Mouse (Mus musculus): ENCODE measurements at regions not wholly inside any gene's neighbourhood (a gene's known extent, or its start where the extent isn't known, plus 50 kb on each side); places are given as distances from the start of the nearest gene placed in this dataset.

DNA sequence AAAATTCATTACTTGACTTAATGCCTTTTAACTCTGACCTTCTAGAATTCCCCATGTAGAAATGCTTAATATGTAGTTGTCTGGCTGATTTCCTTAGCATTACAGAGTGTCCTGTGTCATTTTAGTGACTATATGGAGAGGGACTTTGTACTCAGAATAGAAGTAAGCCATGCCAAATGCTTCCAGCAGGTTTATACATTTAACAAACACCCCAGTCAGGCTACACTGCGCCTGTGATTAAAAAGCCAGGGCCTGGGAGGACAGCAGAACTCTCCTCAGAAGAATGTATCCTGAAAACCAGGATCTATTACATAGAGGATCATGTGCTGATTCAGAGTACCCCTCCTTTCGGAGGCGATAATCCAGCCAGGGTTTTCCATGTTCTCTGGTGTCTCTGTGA, 547.4 kb downstream of the Gm19410 start:
- H3K4me1 ChIP-seq (ENCODE audit: insufficient read depth, low read length) = peaks cover 6% of the 10 kb centered on the region; the same call in 1 of the 2 replicates
- no peak overlapping the region for H3K4me2 ChIP-seq (ENCODE audit: low read depth, low read length)
- no peak for TF ChIP-seq CTCF (IDR thresholded peaks at IDR 0.05; ENCODE audit: low read depth)
- no peak overlapping the region for H3K4me3 ChIP-seq (ENCODE audit: low read length)
- no peak for DNase-seq (ENCODE audit: low spot score)
- no peak for ATAC-seq
- H3K9me3 ChIP-seq (ENCODE audit: low read length) = no peaks in the 10 kb centered on the region
- no peaks in the 10 kb centered on the region for H3K27me3 ChIP-seq (ENCODE audit: insufficient read depth, low read length)
- no peaks in the 10 kb centered on the region for H3K36me3 ChIP-seq (ENCODE audit: insufficient read depth, low read length)
- H3K27ac ChIP-seq = no peak overlapping the region
- H3K9ac ChIP-seq (replicated peaks; ENCODE audit: low read length) = no peak overlapping the region
- WGBS = 82% methylated on average over 3 of the region's 3 CpGs

DNA sequence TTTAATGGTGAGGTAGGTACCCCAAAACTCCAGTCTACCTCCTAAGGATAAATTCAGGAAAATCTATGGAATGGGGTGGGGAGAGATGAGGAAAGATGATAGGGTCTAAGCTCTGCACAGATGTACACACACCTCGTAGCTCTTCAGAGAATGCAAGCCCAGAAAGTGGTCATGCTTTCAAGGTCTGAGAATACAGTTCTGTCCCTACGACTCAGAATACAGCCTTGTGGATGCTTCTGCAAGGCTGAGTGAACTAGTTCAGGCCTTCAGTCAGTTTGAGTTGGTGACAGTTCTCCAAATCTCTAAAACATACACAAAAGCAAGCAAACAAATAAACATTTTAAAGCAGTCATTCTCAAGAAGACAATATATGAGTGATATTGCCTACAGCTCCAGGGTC, 552.8 kb downstream of the Gm19410 start:
- no peaks in the 10 kb centered on the region for H3K4me1 ChIP-seq (ENCODE audit: insufficient read depth, low read length)
- H3K27ac ChIP-seq = no peak overlapping the region
- DNase-seq (ENCODE audit: low spot score) (no peak), ATAC-seq (no peak)
- no peak overlapping the region for H3K4me3 ChIP-seq (ENCODE audit: low read length)
- H3K9ac ChIP-seq (replicated peaks; ENCODE audit: low read length) = no peak overlapping the region
- no peaks in the 10 kb centered on the region for H3K9me3 ChIP-seq (ENCODE audit: low read length)
- no peaks in the 10 kb centered on the region for H3K36me3 ChIP-seq (ENCODE audit: insufficient read depth, low read length)
- WGBS = 88% methylated on average over 2 of the region's 2 CpGs
- no peaks in the 10 kb centered on the region for H3K27me3 ChIP-seq (ENCODE audit: insufficient read depth, low read length)
- no peak overlapping the region for H3K4me2 ChIP-seq (ENCODE audit: low read depth, low read length)
- no peak for TF ChIP-seq CTCF (IDR thresholded peaks at IDR 0.05; ENCODE audit: low read depth)

DNA sequence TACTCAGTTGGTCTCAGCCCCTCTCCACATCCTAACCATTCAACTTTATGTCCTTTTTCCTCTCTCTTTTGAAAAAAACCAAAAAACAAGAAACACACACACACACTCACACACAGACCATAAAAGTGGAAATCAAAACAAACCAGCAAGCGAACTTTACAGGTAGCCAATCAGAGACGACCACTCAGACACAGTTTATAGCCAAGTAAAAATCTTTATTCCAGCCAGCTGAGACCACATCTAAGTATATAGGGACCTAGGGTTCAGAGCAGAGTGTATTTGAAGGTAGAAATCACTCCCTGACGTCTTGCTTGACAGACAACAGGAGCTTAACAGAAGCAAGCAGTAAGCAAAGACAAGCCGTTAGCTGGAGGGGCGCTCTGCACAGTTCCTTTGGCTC, 553.3 kb downstream of the Gm19410 start:
- Histone ChIP-seq H3K4me3 (ENCODE audit: low read length) (no peak overlapping the region), H3K27ac (no peak overlapping the region), H3K9me3 (ENCODE audit: low read length) (no peaks in the 10 kb centered on the region), H3K4me2 (ENCODE audit: low read depth, low read length) (no peak overlapping the region), H3K36me3 (ENCODE audit: insufficient read depth, low read length) (no peaks in the 10 kb centered on the region), H3K4me1 (ENCODE audit: insufficient read depth, low read length) (no peaks in the 10 kb centered on the region), H3K9ac (replicated peaks; ENCODE audit: low read length) (no peak overlapping the region), H3K27me3 (ENCODE audit: insufficient read depth, low read length) (no peaks in the 10 kb centered on the region)
- ATAC-seq (no peak), DNase-seq (ENCODE audit: low spot score) (no peak)
- 72% methylated on average over 5 of the region's 5 CpGs for WGBS
- no peak for TF ChIP-seq CTCF (IDR thresholded peaks at IDR 0.05; ENCODE audit: low read depth)

DNA sequence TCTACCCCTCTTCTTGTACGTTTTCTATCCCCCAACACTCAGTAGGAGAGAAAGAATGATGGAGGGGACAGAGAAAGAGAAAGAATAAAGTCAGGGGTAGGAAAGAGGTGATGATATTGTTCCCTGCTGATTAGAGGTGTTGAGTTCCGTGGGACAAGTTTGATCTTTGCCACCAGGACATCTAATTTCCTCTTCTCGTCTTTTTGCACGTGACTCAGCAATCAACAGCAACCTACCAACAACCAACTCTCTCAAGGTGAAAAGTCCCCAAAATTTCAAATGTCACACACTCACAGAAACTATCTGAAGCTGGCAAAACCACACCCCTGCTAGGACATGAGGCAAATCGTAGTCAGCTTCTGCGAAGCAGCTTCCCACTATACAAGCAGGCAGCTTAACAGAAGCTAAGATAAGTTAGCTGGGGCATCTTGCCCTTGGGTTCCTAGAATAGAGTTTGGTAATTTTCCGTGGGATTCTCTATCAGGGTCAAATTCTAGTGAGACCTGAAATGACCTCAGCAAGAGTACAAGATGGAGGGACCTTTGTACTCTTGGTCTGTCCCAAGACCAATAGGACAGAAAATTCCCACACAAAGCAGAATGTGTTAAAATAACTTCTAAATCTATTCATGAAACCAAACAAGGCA, 553.8 kb downstream of the Gm19410 start:
- no peak overlapping the region for H3K4me3 ChIP-seq (ENCODE audit: low read length)
- no peak overlapping the region for H3K9ac ChIP-seq (replicated peaks; ENCODE audit: low read length)
- no peak for TF ChIP-seq CTCF (IDR thresholded peaks at IDR 0.05; ENCODE audit: low read depth)
- H3K36me3 ChIP-seq (ENCODE audit: insufficient read depth, low read length) = no peaks in the 10 kb centered on the region
- H3K27me3 ChIP-seq (ENCODE audit: insufficient read depth, low read length) = no peaks in the 10 kb centered on the region
- H3K4me2 ChIP-seq (ENCODE audit: low read depth, low read length) = no peak overlapping the region
- H3K27ac ChIP-seq = no peak overlapping the region
- no peaks in the 10 kb centered on the region for H3K4me1 ChIP-seq (ENCODE audit: insufficient read depth, low read length)
- no peaks in the 10 kb centered on the region for H3K9me3 ChIP-seq (ENCODE audit: low read length)
- DNase-seq (ENCODE audit: low spot score) (no peak), ATAC-seq (no peak)
- 73% methylated on average over 7 of the region's 7 CpGs for WGBS

DNA sequence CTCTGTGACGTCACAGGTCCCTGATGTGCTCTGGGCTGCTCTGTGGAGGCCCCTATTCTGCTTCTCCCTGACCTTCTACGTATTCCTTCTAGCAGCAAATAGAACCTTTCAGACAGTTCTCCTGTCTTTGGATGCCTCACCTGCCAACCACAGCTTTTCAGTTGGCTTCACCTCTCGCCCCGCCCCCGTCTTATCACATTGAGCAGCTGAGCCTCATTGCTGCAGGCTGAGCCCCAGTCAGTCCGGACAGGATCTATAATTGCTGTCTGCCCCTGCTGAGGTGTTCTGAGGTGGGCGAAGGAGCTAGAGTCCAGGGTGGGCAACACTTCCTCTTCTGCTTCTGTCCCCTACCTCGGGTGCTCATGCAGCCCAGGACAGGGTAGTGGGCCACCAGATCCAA, 556.5 kb downstream of the Gm19410 start:
- H3K27me3 ChIP-seq (ENCODE audit: insufficient read depth, low read length) = no peaks in the 10 kb centered on the region
- DNase-seq (ENCODE audit: low spot score) (no peak), ATAC-seq (no peak)
- WGBS = 81% methylated on average over 8 of the region's 8 CpGs
- H3K9ac ChIP-seq (replicated peaks; ENCODE audit: low read length) = no peak overlapping the region
- H3K4me2 ChIP-seq (ENCODE audit: low read depth, low read length) = no peak overlapping the region
- H3K4me1 ChIP-seq (ENCODE audit: insufficient read depth, low read length) = 0 out of 2 replicates have a peak, but pooled peaks cover 3% of the 10 kb centered on the region
- no peaks in the 10 kb centered on the region for H3K36me3 ChIP-seq (ENCODE audit: insufficient read depth, low read length)
- TF ChIP-seq CTCF (IDR thresholded peaks at IDR 0.05; ENCODE audit: low read depth) = no peak
- H3K4me3 ChIP-seq (ENCODE audit: low read length) = no peak overlapping the region
- no peak overlapping the region for H3K27ac ChIP-seq
- H3K9me3 ChIP-seq (ENCODE audit: low read length) = no peaks in the 10 kb centered on the region

DNA sequence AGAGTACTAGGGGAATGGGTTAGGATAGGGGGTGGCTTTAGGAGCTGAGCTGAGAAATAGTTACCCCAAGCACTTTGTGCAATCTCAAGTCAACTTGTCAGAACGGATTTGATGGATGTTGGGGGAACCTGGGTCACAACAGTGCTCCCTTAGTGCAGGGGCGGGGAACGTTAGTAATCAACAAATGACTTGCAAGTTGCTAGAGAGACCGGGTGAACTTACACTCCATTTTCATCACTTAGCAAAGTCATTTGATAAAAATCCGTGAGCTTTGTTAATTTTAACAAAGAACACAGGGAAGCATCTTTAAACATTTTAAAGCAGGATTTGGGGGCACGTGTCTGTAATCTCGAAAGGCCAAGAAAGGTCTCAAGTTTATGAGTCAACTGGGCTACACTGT, 557.0 kb downstream of the Gm19410 start:
- H3K9me3 ChIP-seq (ENCODE audit: low read length) = no peaks in the 10 kb centered on the region
- no peak for ATAC-seq
- WGBS = 85% methylated on average over 7 of the region's 7 CpGs

DNA sequence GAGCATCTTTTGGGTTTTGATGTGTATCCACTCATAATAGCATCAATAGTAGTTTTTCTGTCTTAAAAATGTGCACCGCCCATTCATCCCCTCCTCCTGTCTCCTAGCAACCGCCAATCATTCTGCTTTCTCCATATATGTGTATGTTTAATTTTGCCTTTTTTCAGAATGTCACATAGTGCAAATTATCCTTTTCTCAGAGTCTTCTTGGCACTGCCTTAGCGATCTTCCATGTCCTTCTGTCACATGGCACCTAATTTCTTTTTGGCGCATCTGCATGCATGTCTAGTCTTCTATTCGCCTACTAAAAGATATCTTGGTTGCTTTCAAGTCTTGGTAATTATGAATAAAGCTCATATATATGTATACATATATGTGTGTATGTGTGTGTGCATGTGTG, 573.0 kb downstream of the Gm19410 start:
- H3K4me2 ChIP-seq (ENCODE audit: low read depth, low read length) = no peak overlapping the region
- H3K27me3 ChIP-seq (ENCODE audit: insufficient read depth, low read length) = no peaks in the 10 kb centered on the region
- TF ChIP-seq CTCF (IDR thresholded peaks at IDR 0.05; ENCODE audit: low read depth) = no peak
- no peaks in the 10 kb centered on the region for H3K4me1 ChIP-seq (ENCODE audit: insufficient read depth, low read length)
- H3K4me3 ChIP-seq (ENCODE audit: low read length) = no peak overlapping the region
- no peaks in the 10 kb centered on the region for H3K36me3 ChIP-seq (ENCODE audit: insufficient read depth, low read length)
- no peaks in the 10 kb centered on the region for H3K9me3 ChIP-seq (ENCODE audit: low read length)
- DNase-seq (ENCODE audit: low spot score) (no peak), ATAC-seq (no peak)
- no peak overlapping the region for H3K27ac ChIP-seq
- no peak overlapping the region for H3K9ac ChIP-seq (replicated peaks; ENCODE audit: low read length)
- WGBS = 93% methylated on average over 5 of the region's 5 CpGs

More for the DNA sequence above, 557.0 kb downstream of the Gm19410 start:
- no peak overlapping the region for H3K27ac ChIP-seq
- H3K27me3 ChIP-seq (ENCODE audit: insufficient read depth, low read length) = no peaks in the 10 kb centered on the region
- TF ChIP-seq CTCF (IDR thresholded peaks at IDR 0.05; ENCODE audit: low read depth) = no peak
- H3K4me3 ChIP-seq (ENCODE audit: low read length) = no peak overlapping the region
- no peak overlapping the region for H3K9ac ChIP-seq (replicated peaks; ENCODE audit: low read length)
- no peak overlapping the region for H3K4me2 ChIP-seq (ENCODE audit: low read depth, low read length)
- no peaks in the 10 kb centered on the region for H3K36me3 ChIP-seq (ENCODE audit: insufficient read depth, low read length)
- H3K4me1 ChIP-seq (ENCODE audit: insufficient read depth, low read length) = 0 out of 2 replicates have a peak, but pooled peaks cover 3% of the 10 kb centered on the region
- no peak for DNase-seq (ENCODE audit: low spot score)
